Mouse (Mus musculus) hindbrain, embryonic 15.5 days (tissue): ENCODE results near the gene Zfyve28. TPM values are rescaled to one million over a fixed set of nuclear protein-coding genes. Genes with fewer than 3 reads are reported as not detected.

Source experiments
- ATAC-seq: fragments of 200-750 bp; cut with Nextera tagmentation; 2 replicates; pipeline ENCODE4 v1.8.0; 2017; ENCODE audit warnings: low read depth, moderate number of reproducible peaks, moderate TSS enrichment; ENCODE audit not compliant: low FRiP score
- H3K27ac ChIP-seq: fragments of 300-500 bp; sonication (generic); replicated peaks from 2 replicates; pipeline ENCODE4 v1.5.1; 2015; ENCODE audit warnings: mild to moderate bottlenecking, inconsistent platforms
- H3K27me3 ChIP-seq: fragments of 300-500 bp; sonication (generic); 2 replicates; pipeline ENCODE4 v1.6.1; 2015; ENCODE audit warnings: control low read depth, inconsistent platforms
- H3K36me3 ChIP-seq: fragments of 300-500 bp; sonication (generic); 2 replicates; pipeline ENCODE4 v1.6.1; 2015; ENCODE audit warnings: control low read depth, inconsistent platforms
- H3K4me1 ChIP-seq: fragments of 300-500 bp; sonication (generic); replicated peaks from 2 replicates; pipeline ENCODE4 v1.6.1; 2015; ENCODE audit warnings: control low read depth, inconsistent platforms
- H3K4me2 ChIP-seq: fragments of 300-500 bp; sonication (generic); 2 replicates; pipeline ENCODE4 v1.6.1; 2015; ENCODE audit warnings: moderate library complexity, mild to moderate bottlenecking, inconsistent platforms
- H3K4me3 ChIP-seq: fragments of 300-500 bp; sonication (generic); 2 replicates; pipeline ENCODE4 v1.5.1; 2015; ENCODE audit warnings: mild to moderate bottlenecking, inconsistent platforms
- H3K9ac ChIP-seq: fragments of 300-500 bp; sonication (generic); 2 replicates; pipeline ENCODE4 v1.6.1; 2015; ENCODE audit warnings: inconsistent platforms
- H3K9me3 ChIP-seq: fragments of 300-500 bp; sonication (generic); 2 replicates; pipeline ENCODE4 v1.6.1; 2016; ENCODE audit warnings: control low read depth, inconsistent platforms
- WGBS: fragments of 180-500 bp; shearing (Covaris S2); methylation state at CpG from one replicate; pipeline ENCODE4 v1.1.7; 2015; 5-methylcytosine and 5-hydroxymethylcytosine counted together
- polyA plus RNA-seq: library from polyadenylated mRNA; unstranded; fragments of >200 nt; fragmentation: Nextera tagmentation; extraction: Ambion mirVana; gene quantifications from 2 replicates; pipeline ENCODE4 v1.2.1, GENCODE M21; 2015

Gene Zfyve28
- polyA plus RNA-seq, 1 experiment from 2014 or later: 6.2 TPM

DNA sequence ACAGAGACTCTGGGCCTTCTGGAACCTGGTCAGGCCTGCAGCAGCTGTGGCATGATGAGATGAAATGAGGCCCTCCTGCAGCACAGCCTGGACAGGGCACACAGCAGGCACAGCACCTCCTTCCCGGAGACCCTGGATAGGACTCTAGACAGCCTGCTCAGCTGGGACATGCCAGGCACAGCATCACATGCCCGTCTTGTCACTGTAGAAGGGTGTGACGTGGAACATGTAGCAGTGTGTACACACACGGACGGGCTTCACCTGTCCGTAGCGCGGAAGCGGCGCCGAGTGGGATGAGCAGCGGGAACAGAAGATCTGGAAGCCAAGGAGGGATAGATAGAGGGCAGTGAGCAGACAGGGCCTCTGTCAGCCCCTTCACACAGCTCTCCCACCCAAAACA lies 92.5 kb downstream of the Zfyve28 start:
- Histone ChIP-seq H3K27me3 (no peaks in the 10 kb centered on the region), H3K4me1 (no peaks in the 10 kb centered on the region), H3K27ac (no peak overlapping the region), H3K4me3 (no peak overlapping the region), H3K9ac (no peak overlapping the region), H3K36me3 (no peaks in the 10 kb centered on the region), H3K4me2 (no peak overlapping the region), H3K9me3 (no peaks in the 10 kb centered on the region)
- no peak for ATAC-seq
- WGBS: 93% methylated on average over 12 of the region's 12 CpGs

DNA sequence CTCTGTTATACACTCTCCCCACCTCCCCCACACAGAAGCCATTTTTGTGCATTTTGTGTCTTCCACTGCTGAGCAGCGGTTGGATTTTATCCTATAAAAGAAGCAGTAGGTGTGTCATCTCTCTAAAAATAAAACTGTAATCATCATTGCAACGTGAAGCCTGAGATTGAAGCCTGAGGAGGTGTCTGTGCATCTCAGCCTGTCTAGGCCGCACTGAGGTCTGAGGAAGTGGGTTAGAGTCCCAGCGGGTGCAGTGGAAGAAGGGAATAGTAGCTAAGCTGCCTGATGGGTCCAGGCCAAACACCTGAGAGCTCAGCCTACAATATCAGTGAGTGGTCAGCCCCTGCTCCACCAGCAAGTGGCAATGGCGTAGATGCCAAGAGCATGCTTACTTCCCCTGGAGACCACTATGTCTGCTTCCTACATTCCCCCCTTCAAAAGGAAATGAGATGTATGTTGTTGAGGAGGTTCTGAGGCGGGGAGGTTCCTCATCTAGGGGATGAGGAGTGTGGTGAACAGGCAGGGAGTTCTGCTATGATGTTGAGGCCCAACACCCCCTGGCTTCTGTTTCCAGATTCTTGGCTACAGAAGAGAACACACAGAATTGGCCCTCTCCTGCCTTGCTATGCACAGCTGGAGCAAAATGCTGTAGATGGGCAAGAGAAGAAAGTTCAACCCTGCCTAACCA lies 93.1 kb downstream of the Zfyve28 start:
- Histone ChIP-seq H3K9me3 (no peaks in the 10 kb centered on the region), H3K4me3 (no peak overlapping the region), H3K36me3 (no peaks in the 10 kb centered on the region), H3K4me2 (no peak overlapping the region), H3K27ac (no peak overlapping the region), H3K27me3 (no peaks in the 10 kb centered on the region), H3K9ac (no peak overlapping the region), H3K4me1 (no peaks in the 10 kb centered on the region)
- ATAC-seq: no peak
- 88% methylated on average over 6 of the region's 6 CpGs for WGBS

DNA sequence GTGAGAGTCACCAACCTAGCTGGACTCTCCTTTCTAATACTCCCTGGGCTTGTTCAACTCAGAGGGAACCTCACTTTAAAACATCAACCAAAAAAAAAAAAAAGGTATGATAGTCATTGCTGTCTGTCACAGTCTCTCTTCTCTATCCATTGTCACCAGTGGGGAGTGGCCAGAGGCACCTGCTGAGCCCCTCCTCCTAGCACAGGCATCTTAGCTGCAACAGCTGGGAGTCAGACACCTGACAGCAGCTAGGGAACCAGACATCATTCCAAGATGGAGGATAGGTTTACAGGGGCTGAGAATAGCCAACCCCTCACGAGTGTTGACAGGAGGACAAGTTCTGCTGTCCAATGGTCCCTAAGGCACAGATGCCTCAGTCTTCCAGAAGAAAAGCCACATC lies 93.8 kb downstream of the Zfyve28 start:
- no peak for ATAC-seq
- H3K27me3 ChIP-seq: no peaks in the 10 kb centered on the region
- no peak overlapping the region for H3K27ac ChIP-seq
- no peaks in the 10 kb centered on the region for H3K36me3 ChIP-seq
- no peaks in the 10 kb centered on the region for H3K4me1 ChIP-seq
- H3K4me3 ChIP-seq: no peak overlapping the region
- no peak overlapping the region for H3K9ac ChIP-seq
- WGBS: 50% methylated on average over 1 of the region's 1 CpGs
- no peaks in the 10 kb centered on the region for H3K9me3 ChIP-seq
- H3K4me2 ChIP-seq: no peak overlapping the region

DNA sequence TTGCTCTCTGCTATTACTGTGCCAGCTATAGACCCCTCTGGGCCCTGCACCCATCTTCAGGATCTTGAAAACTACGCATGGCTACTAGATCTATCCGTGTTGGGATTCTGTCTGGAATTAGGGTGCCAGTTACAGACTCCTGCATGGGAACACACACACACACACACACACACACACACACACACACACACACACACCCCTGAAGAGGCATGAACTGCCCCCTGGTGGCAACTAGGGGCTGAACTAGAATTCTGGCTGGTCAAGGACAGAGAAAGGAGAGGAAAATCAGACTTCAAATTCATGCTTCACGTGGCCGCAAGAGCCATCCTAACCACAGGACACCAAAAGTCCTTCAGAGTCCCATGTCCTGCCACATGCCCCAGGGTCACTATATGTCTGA lies 96.4 kb downstream of the Zfyve28 start:
- no peak for ATAC-seq
- no peak overlapping the region for H3K4me3 ChIP-seq
- no peaks in the 10 kb centered on the region for H3K9me3 ChIP-seq
- H3K4me2 ChIP-seq: no peak overlapping the region
- WGBS: 75% methylated on average over 4 of the region's 4 CpGs
- H3K36me3 ChIP-seq: no peaks in the 10 kb centered on the region
- peaks cover 11% of the 10 kb centered on the region for H3K4me1 ChIP-seq
- H3K9ac ChIP-seq: no peak overlapping the region
- H3K27me3 ChIP-seq: no peaks in the 10 kb centered on the region
- no peak overlapping the region for H3K27ac ChIP-seq

DNA sequence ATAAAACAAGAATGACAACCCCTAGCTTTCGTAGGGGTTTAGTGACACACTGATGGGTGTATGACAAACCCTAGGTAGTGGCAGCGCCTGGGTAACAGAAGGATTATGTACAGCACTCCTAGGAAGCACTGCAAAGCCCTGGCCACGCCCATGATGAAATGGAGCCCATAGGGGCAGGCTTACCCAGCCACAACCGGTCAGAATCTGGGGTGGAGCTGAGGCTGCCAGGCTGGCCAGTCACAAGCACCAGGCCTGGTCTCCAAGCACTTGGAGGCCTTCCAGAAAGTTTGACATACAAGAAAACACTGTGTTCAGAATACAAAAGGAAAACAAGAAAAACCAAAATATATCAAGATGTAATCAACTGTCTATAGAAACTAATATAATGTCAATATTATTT lies 97.2 kb downstream of the Zfyve28 start:
- H3K4me2 ChIP-seq: no peak overlapping the region
- no peak overlapping the region for H3K27ac ChIP-seq
- H3K27me3 ChIP-seq: no peaks in the 10 kb centered on the region
- ATAC-seq: no peak
- peaks cover 19% of the 10 kb centered on the region for H3K4me1 ChIP-seq
- H3K36me3 ChIP-seq: no peaks in the 10 kb centered on the region
- H3K4me3 ChIP-seq: no peak overlapping the region
- H3K9me3 ChIP-seq: no peaks in the 10 kb centered on the region
- WGBS: 63% methylated on average over 4 of the region's 4 CpGs
- H3K9ac ChIP-seq: no peak overlapping the region

DNA sequence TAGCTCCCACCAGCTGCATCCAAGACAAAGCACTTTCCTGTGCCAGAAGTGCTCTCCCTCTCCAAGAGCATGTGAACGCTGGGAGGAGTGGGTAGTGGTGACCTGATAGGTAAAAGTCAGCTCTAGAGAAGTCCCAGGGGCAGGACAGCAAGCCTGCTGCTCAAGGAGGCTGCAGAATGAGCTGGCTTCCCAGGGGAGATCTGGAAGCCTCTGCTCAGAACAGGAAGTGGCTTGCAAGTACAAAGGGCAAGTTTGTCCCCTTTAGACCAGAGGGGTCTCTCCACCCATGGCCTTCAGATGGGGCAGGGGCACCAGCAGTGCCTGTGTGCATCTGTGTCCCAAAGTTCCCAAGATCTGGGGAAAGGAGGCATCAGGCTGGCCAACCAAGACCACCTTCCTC lies 98.7 kb downstream of the Zfyve28 start:
- H3K4me2 ChIP-seq: no peak overlapping the region
- 59% methylated on average over 1 of the region's 1 CpGs for WGBS
- H3K9me3 ChIP-seq: no peaks in the 10 kb centered on the region
- H3K9ac ChIP-seq: no peak overlapping the region
- H3K4me1 ChIP-seq: peaks cover 34% of the 10 kb centered on the region
- no peaks in the 10 kb centered on the region for H3K27me3 ChIP-seq
- no peaks in the 10 kb centered on the region for H3K36me3 ChIP-seq
- H3K4me3 ChIP-seq: no peak overlapping the region
- ATAC-seq: no peak
- no peak overlapping the region for H3K27ac ChIP-seq

DNA sequence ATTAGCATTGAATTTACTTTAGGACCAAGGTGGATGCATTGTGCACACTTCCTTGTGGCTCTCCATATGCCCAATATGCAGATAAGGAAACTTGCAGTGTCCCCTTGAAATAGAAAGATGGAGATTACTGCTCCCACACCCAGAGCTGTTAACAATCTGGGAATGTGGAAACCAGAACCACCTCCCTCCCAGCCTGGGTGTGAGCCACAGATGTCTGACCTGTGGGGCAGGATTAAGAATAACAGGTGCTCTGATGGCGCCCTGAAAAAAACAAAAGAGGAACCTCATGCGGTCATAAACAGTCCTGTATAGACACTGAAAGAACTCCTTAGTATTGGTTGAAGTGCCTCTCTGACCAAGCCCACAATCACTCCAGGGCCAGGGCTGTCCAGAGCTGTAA lies 99.4 kb downstream of the Zfyve28 start:
- 75% methylated on average over 2 of the region's 2 CpGs for WGBS
- no peak for ATAC-seq
- Histone ChIP-seq H3K27me3 (no peaks in the 10 kb centered on the region), H3K9me3 (no peaks in the 10 kb centered on the region), H3K4me2 (peak overlapping the region; percentile 74), H3K4me3 (peak overlapping the region; percentile 88), H3K36me3 (no peaks in the 10 kb centered on the region), H3K4me1 (peaks cover 41% of the 10 kb centered on the region), H3K9ac (peak overlapping the region; percentile 63; the same call in 1 of the 2 replicates), H3K27ac (no peak overlapping the region)

DNA sequence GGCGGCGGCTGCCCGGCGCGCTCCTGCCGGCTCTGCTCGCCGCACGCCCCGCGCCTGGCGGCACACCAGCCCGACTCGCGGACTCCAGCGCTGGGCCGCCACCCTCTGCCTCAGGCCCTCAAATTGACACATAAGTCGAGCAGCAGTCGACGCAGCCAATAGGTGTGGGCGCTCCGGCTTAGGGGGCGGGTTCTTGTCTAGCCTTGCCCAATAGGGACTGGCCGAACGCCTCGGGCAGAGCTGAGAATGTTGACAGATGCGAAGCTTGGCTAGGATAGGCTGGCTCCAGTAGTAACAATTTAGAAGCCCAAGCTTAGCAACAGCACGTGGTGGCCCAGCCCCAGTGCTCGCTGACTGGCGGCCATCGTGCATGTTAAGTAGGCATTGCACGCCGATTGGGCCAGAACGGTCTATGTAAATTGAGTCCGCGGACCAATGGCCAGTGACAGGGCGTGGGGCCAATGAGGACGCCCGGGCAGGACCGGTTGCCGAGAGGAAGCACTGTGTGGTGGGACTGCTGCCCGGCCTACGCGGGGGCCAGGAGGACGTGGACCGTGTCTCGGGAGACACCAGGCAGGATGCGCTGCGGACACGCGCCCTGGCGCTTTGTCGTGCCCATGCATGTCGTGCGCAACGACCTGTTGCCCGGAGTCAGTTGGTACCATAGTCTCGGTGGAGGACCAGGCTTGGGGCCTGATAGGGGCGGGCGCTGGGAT lies 100.5 kb downstream of the Zfyve28 start, which contains the start of gene Mxd4:
Gene Mxd4, minus strand, starts transcription at position 120 of the 716 bp plus-strand sequence.
- H3K27me3 ChIP-seq: no peaks in the 10 kb centered on the region
- peak within 1 kb of the TSS; percentile 92 for H3K4me2 ChIP-seq
- WGBS: under 1% methylated on average over 60 of the region's 60 CpGs
- peak within 1 kb of the TSS; percentile 88 for H3K4me3 ChIP-seq
- ATAC-seq: peak; percentile 99
- peak within 1 kb of the TSS; percentile 90 for H3K27ac ChIP-seq
- peak within 1 kb of the TSS; percentile 73 for H3K9ac ChIP-seq
- H3K4me1 ChIP-seq: peaks cover 52% of the 10 kb centered on the region
- no peaks in the 10 kb centered on the region for H3K9me3 ChIP-seq
- H3K36me3 ChIP-seq: no peaks in the 10 kb centered on the region

DNA sequence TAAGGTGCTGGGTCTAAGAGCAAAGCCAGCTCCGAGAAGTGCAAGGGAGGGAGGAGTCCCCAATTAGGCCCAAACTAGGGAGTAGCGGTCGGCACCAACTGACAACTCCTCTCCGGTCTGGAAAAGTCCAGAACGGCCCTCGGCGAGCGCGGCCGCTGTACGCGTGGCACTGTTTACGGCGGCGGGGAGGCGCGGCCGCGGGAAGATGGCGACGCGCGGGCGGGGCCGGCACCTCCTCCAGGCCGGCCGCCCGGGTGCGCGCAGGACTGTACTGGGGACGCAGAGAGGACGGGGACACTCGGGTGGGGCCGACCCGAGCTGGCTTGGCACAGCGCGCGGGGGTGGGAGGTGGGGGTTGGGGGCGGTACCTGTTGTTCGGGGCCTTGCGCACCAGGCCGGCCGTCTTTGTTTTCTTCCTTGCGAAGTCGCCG lies 101.3 kb downstream of the Zfyve28 start:
- Histone ChIP-seq H3K27ac (peak overlapping the region; percentile 90), H3K4me3 (peak overlapping the region; percentile 88), H3K9ac (peak overlapping the region; percentile 73), H3K4me1 (peaks cover 54% of the 10 kb centered on the region), H3K27me3 (no peaks in the 10 kb centered on the region), H3K36me3 (no peaks in the 10 kb centered on the region), H3K9me3 (no peaks in the 10 kb centered on the region), H3K4me2 (peak overlapping the region; percentile 92)
- under 1% methylated on average over 43 of the region's 46 CpGs for WGBS
- no peak for ATAC-seq

DNA sequence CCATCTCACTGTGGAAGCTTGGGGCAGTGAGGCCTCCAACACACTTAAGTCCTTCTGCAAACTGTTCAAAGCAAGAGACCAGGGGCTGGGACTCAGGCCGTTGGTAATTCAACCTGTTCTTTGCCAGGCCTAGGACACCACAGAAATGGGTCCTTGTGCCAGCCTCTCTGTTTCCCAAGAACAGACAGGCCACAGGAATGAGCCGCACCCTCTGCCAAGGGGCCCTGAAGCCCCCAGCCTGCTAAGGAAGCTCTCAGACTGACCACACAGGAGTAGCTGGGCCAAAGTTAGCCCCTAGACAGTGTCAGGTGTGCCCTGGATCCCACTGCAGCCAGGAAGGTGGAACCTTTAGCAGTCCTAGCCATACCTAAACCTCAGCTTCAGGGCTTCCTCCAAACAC lies 101.9 kb downstream of the Zfyve28 start:
- H3K4me3 ChIP-seq: peak overlapping the region; percentile 88
- H3K9ac ChIP-seq: peak overlapping the region; percentile 73
- no peaks in the 10 kb centered on the region for H3K27me3 ChIP-seq
- peaks cover 54% of the 10 kb centered on the region for H3K4me1 ChIP-seq
- peak overlapping the region; percentile 92 for H3K4me2 ChIP-seq
- ATAC-seq: no peak
- peaks cover 2% of the 10 kb centered on the region; the same call in 1 of the 2 replicates for H3K36me3 ChIP-seq
- H3K9me3 ChIP-seq: no peaks in the 10 kb centered on the region
- H3K27ac ChIP-seq: peak overlapping the region; percentile 90
- 63% methylated on average over 2 of the region's 2 CpGs for WGBS

DNA sequence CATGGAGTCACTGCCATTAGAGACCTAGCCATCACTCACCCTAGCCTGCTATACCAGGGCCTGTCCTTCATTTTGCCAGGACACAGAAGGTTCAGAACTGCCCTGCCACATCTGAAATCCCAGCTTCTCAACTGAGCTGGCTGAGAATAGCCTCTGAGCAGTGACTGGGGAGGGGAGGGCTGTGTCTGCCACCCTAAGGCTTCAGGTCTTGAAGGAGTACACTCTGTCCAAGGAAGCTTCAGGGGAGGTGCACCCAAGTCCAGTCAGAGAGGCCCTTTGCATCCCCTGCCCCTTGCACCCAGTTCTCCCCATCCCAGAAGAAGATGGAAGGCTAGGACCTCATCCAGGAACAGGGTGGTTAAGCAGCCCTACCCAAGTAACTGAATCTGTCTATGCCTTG lies 102.5 kb downstream of the Zfyve28 start:
- Histone ChIP-seq H3K27ac (no peak overlapping the region), H3K27me3 (no peaks in the 10 kb centered on the region), H3K36me3 (peaks cover 6% of the 10 kb centered on the region; the same call in 1 of the 2 replicates), H3K4me2 (peak overlapping the region; percentile 92), H3K4me3 (peak overlapping the region; percentile 88), H3K9ac (peak overlapping the region; percentile 73; the same call in 1 of the 2 replicates), H3K9me3 (no peaks in the 10 kb centered on the region), H3K4me1 (peaks cover 54% of the 10 kb centered on the region)
- ATAC-seq: no peak

DNA sequence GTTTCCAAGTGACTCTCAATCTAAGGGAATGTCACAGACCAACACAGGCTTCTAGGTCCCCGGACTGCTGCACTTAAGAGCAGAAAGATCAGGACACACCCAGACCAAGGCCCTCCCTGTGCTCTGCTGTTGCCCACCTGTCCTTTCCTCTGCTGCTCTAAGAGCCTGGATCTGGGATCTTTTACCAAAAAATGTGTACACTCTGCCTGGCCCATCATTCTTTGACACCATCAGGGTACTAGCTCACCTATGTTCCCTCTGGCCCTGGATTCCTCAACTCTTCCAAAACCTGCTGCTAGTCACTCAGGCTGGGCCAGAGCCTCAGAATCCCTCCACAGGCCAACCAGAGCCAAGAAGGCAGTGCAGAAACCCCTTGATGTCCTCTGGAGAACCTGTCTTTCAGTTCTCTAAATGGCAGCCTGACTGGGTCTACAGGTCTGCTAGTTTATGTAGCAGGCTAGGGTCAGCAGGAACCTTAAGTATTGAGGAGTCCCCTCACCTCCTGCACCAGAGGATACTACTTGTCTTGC lies 103.1 kb downstream of the Zfyve28 start:
- H3K36me3 ChIP-seq: peaks cover 6% of the 10 kb centered on the region; the same call in 1 of the 2 replicates
- peak overlapping the region; percentile 73; the same call in 1 of the 2 replicates for H3K9ac ChIP-seq
- H3K27me3 ChIP-seq: no peaks in the 10 kb centered on the region
- no peaks in the 10 kb centered on the region for H3K9me3 ChIP-seq
- H3K4me3 ChIP-seq: 0 out of 2 replicates have a peak overlapping the region, but pooled peaks have one; percentile 4
- H3K4me2 ChIP-seq: peak overlapping the region; percentile 92
- no peak for ATAC-seq
- H3K4me1 ChIP-seq: peaks cover 54% of the 10 kb centered on the region
- 94% methylated on average over 1 of the region's 1 CpGs for WGBS
- H3K27ac ChIP-seq: no peak overlapping the region
